Mouse (Mus musculus) heart, postnatal 0 days (tissue): ENCODE data around the gene Nisch. TPM values are rescaled to one million over a fixed set of nuclear protein-coding genes. Genes with fewer than 3 reads are reported as not detected.

Experiments used
- ATAC-seq: fragments of 200-750 bp; cut with Nextera tagmentation; 2 replicates; pipeline ENCODE4 v1.8.0; 2017; ENCODE audit warnings: low read depth, moderate number of reproducible peaks, moderate library complexity; ENCODE audit not compliant: insufficient read depth
- DNase-seq: peaks from one replicate; pipeline ENCODE4 v3.0.0-alpha.2; 2016; ENCODE audit warnings: low spot score
- H3K27ac ChIP-seq: fragments of 300-500 bp; sonication (generic); 2 replicates; pipeline ENCODE4 v1.5.1; 2014; ENCODE audit warnings: low read depth, mild to moderate bottlenecking
- H3K27me3 ChIP-seq: fragments of 300-500 bp; sonication (generic); 2 replicates; pipeline ENCODE4 v1.6.1; 2014; ENCODE audit warnings: low read length, mixed read lengths; ENCODE audit not compliant: control insufficient read depth, insufficient read depth
- H3K36me3 ChIP-seq: fragments of 300-500 bp; sonication (generic); replicated peaks from 2 replicates; pipeline ENCODE4 v1.6.1; 2014; ENCODE audit warnings: low read length, mixed read lengths; ENCODE audit not compliant: control insufficient read depth, insufficient read depth
- H3K4me1 ChIP-seq: fragments of 300-500 bp; sonication (generic); 2 replicates; pipeline ENCODE4 v1.6.1; 2014; ENCODE audit warnings: antibody characterized with exemption; ENCODE audit not compliant: control insufficient read depth, insufficient read depth
- H3K4me2 ChIP-seq: fragments of 300-500 bp; sonication (generic); 2 replicates; pipeline ENCODE4 v1.6.1; 2014; ENCODE audit warnings: low read depth, mild to moderate bottlenecking, low read length, moderate library complexity
- H3K4me3 ChIP-seq: fragments of 300-500 bp; sonication (generic); 2 replicates; pipeline ENCODE4 v1.5.1; 2014; ENCODE audit warnings: low read depth, low read length
- H3K9ac ChIP-seq: fragments of 300-500 bp; sonication (generic); replicated peaks from 2 replicates; pipeline ENCODE4 v1.6.1; 2014; ENCODE audit warnings: low read depth, low read length, mixed read lengths
- H3K9me3 ChIP-seq: fragments of 300-500 bp; sonication (generic); replicated peaks from 2 replicates; pipeline ENCODE4 v1.6.1; 2016; ENCODE audit warnings: low read length; ENCODE audit not compliant: control insufficient read depth
- CTCF ChIP-seq: IDR thresholded peaks from 2 replicates; pipeline ENCODE4 v1.5.1; 2016; ENCODE audit warnings: antibody characterized with exemption, control low read depth, low read depth
- EP300 ChIP-seq: IDR thresholded peaks from 2 replicates; pipeline ENCODE4 v1.6.1; 2016; ENCODE audit warnings: antibody characterized with exemption, low read depth
- WGBS: fragments of 180-500 bp; shearing (Covaris S2); extraction: QIAGEN DNeasy Blood & Tissue Kit; methylation state at CpG from one replicate; pipeline ENCODE4 v1.1.7; 2014; 5-methylcytosine and 5-hydroxymethylcytosine counted together
- polyA plus RNA-seq: library from polyadenylated mRNA; unstranded; fragments of >200 nt; fragmentation: Nextera tagmentation; extraction: Ambion mirVana; gene quantifications from 2 replicates; pipeline ENCODE4 v1.2.1, GENCODE M21; 2015
- total RNA-seq: library from RNA; depleted of rRNA; stranded (reverse); fragments of >200 nt; gene quantifications from 2 replicates; pipeline ENCODE4 v1.2.3, GENCODE M21; 2014; ENCODE audit warnings: low replicate concordance

Gene Nisch
- total and polyA plus RNA-seq, 2 experiments from 2014 or later: 171 to 338 TPM

- DNase-seq: no peak
- peak overlapping the region; percentile 90 for H3K9ac ChIP-seq
- H3K27ac ChIP-seq: peak overlapping the region; percentile 98
- peaks cover 47% of the 10 kb centered on the region for H3K36me3 ChIP-seq
- TF ChIP-seq EP300 (no peak), CTCF (no peak)
- no peaks in the 10 kb centered on the region for H3K9me3 ChIP-seq
- H3K4me1 ChIP-seq: peaks cover 25% of the 10 kb centered on the region
- peak overlapping the region; percentile 87 for H3K4me2 ChIP-seq
- 5% methylated on average over 8 of the region's 8 CpGs for WGBS
- ATAC-seq: no peak
- H3K4me3 ChIP-seq: peak overlapping the region; percentile 76
- no peaks in the 10 kb centered on the region for H3K27me3 ChIP-seq
These were observed 11.5 kb downstream of the Nisch start for GRCm38 (mm10) chr14:31205244-31205561.

GRCm38 (mm10) chr14:31204844-31205243 is 11.9 kb downstream of the Nisch start:
- Histone ChIP-seq H3K4me1 (peaks cover 25% of the 10 kb centered on the region), H3K4me2 (peak overlapping the region; percentile 87), H3K36me3 (peaks cover 47% of the 10 kb centered on the region), H3K9ac (peak overlapping the region; percentile 90), H3K27ac (peak overlapping the region; percentile 98), H3K27me3 (no peaks in the 10 kb centered on the region), H3K9me3 (no peaks in the 10 kb centered on the region), H3K4me3 (peak overlapping the region; percentile 76)
- ATAC-seq: no peak
- no peak for TF ChIP-seq CTCF
- TF ChIP-seq EP300: no peak
- 39% methylated on average over 4 of the region's 4 CpGs for WGBS
- DNase-seq: no peak

GRCm38 (mm10) chr14:31200038-31200437 is 16.7 kb downstream of the Nisch start:
- H3K9ac ChIP-seq: no peak overlapping the region
- peaks cover 59% of the 10 kb centered on the region for H3K36me3 ChIP-seq
- no peak for ATAC-seq
- TF ChIP-seq CTCF (no peak), EP300 (no peak)
- 69% methylated on average over 3 of the region's 3 CpGs for WGBS
- no peak overlapping the region for H3K27ac ChIP-seq
- no peak overlapping the region for H3K4me3 ChIP-seq
- H3K4me1 ChIP-seq: peaks cover 49% of the 10 kb centered on the region
- H3K9me3 ChIP-seq: no peaks in the 10 kb centered on the region
- no peaks in the 10 kb centered on the region for H3K27me3 ChIP-seq
- DNase-seq: no peak
- H3K4me2 ChIP-seq: no peak overlapping the region

GRCm38 (mm10) chr14:31199599-31199998 is 17.1 kb downstream of the Nisch start:
- 83% methylated on average over 7 of the region's 7 CpGs for WGBS
- H3K4me3 ChIP-seq: no peak overlapping the region
- H3K4me1 ChIP-seq: peaks cover 48% of the 10 kb centered on the region
- H3K36me3 ChIP-seq: peaks cover 59% of the 10 kb centered on the region
- no peak for DNase-seq
- no peak for ATAC-seq
- no peaks in the 10 kb centered on the region for H3K27me3 ChIP-seq
- TF ChIP-seq EP300 (no peak), CTCF (no peak)
- H3K4me2 ChIP-seq: no peak overlapping the region
- no peaks in the 10 kb centered on the region for H3K9me3 ChIP-seq
- no peak overlapping the region for H3K9ac ChIP-seq
- no peak overlapping the region for H3K27ac ChIP-seq

DNA sequence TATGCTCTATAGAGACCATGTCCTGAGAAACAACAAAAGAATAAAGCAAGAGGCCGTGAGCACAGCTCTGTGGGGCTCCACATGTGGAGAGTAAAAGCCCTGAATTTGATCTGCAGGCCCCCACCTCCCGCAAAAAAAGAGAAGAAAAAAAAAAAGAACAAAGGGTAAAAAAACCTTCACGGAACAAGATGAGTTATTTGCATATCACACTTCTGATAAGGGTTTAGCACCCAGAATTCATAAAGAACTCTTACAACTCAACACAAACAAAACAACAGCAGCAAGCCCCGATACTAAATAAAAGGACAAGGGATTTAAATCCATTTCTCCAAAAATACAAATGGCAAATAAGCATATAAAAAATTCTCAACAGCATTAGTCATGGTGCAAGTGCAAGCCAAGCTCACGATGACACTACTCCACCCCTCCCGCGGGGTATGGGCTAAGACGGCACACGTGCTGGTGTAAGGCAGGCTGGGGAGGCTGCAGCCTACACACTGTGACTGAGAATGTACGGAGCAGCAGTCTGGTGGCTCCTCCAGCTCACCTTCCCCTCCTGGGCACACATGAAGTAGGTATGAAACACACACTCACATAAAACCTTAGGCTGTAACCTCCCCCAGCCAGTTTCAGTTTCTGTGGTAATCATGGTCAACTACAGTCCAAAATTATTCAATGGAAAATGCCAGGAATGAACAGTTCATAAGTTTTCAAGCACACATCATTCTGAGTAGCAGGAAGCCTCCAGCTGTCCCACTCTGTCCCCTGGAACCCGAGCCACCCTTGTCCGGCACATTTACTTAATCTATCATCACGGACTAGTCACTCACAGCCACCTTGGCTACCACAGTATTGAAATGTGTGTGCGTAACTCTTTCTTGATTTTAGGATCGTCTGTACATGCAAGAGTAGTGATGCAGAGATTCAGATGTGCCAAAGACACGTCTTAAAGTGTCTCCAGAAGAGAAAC is 18.9 kb downstream of the Nisch start:
- Histone ChIP-seq H3K4me3 (no peak overlapping the region), H3K36me3 (peaks cover 46% of the 10 kb centered on the region), H3K9ac (0 out of 2 replicates have a peak overlapping the region, but pooled peaks have one; percentile 19), H3K27ac (peak overlapping the region; percentile 61), H3K9me3 (no peaks in the 10 kb centered on the region), H3K27me3 (no peaks in the 10 kb centered on the region), H3K4me1 (peaks cover 55% of the 10 kb centered on the region), H3K4me2 (peak overlapping the region; percentile 41)
- TF ChIP-seq EP300: no peak
- no peak for TF ChIP-seq CTCF
- WGBS: 34% methylated on average over 16 of the region's 16 CpGs
- DNase-seq: no peak
- peak; percentile 58 for ATAC-seq

DNA sequence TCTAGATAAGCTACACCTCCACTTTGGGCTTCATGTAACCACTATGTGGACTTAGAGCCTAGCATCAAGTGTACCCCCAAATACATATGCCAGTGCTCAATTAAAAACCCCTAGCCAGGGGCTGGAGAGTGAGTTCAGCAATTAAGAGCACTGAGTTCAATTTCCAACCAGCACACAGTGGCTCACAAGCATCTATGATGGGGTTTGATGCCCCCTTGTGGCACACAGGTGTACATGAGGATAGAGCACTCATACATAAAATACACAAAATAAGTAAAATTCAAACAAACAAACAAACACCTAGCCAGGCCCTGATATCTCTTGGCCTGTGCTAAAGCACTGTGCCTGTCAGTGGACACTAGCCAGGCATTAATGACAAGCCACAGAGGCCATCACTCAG is 20.8 kb downstream of the Nisch start:
- H3K27ac ChIP-seq: peak overlapping the region; percentile 83
- peaks cover 66% of the 10 kb centered on the region for H3K4me1 ChIP-seq
- H3K9me3 ChIP-seq: no peaks in the 10 kb centered on the region
- H3K36me3 ChIP-seq: peaks cover 46% of the 10 kb centered on the region
- no peak overlapping the region for H3K4me3 ChIP-seq
- H3K4me2 ChIP-seq: no peak overlapping the region
- no peak for DNase-seq
- no peaks in the 10 kb centered on the region for H3K27me3 ChIP-seq
- TF ChIP-seq EP300: no peak
- peak; percentile 65 for TF ChIP-seq CTCF
- ATAC-seq: no peak; the same call in 1 of the 2 replicates
- no peak overlapping the region for H3K9ac ChIP-seq
